Mouse (Mus musculus) kidney, embryonic 16.5 days (tissue): ENCODE results near the gene Sox6. TPM values are rescaled to one million over a fixed set of nuclear protein-coding genes. Genes with fewer than 3 reads are reported as not detected.

Experiments used
- ATAC-seq: fragments of 200-750 bp; cut with Nextera tagmentation; 2 replicates; pipeline ENCODE4 v1.8.0; 2017; ENCODE audit warnings: moderate TSS enrichment; ENCODE audit not compliant: low FRiP score, low TSS enrichment
- H3K27ac ChIP-seq: fragments of 300-500 bp; sonication (generic); 2 replicates; pipeline ENCODE4 v1.5.1; 2014; ENCODE audit warnings: low read length
- H3K27me3 ChIP-seq: fragments of 300-500 bp; sonication (generic); 2 replicates; pipeline ENCODE4 v1.6.1; 2014; ENCODE audit warnings: low read length, control low read depth, mixed read lengths; ENCODE audit not compliant: insufficient read depth
- H3K36me3 ChIP-seq: fragments of 300-500 bp; sonication (generic); 2 replicates; pipeline ENCODE4 v1.6.1; 2014; ENCODE audit warnings: low read length, control low read depth, mixed read lengths; ENCODE audit not compliant: insufficient read depth
- H3K4me1 ChIP-seq: fragments of 300-500 bp; sonication (generic); 2 replicates; pipeline ENCODE4 v1.6.1; 2014; ENCODE audit warnings: low read length, control low read depth, mixed read lengths; ENCODE audit not compliant: insufficient read depth
- H3K4me2 ChIP-seq: fragments of 300-500 bp; sonication (generic); replicated peaks from 2 replicates; pipeline ENCODE4 v1.6.1; 2014; ENCODE audit warnings: low read depth, low read length
- H3K4me3 ChIP-seq: fragments of 300-500 bp; sonication (generic); 2 replicates; pipeline ENCODE4 v1.5.1; 2014; ENCODE audit warnings: mild to moderate bottlenecking, low read length
- H3K9ac ChIP-seq: fragments of 300-500 bp; sonication (generic); replicated peaks from 2 replicates; pipeline ENCODE4 v1.6.1; 2014; ENCODE audit warnings: low read length
- H3K9me3 ChIP-seq: fragments of 300-500 bp; sonication (generic); 2 replicates; pipeline ENCODE4 v1.6.1; 2016; ENCODE audit warnings: low read length, control low read depth
- WGBS: fragments of 180-500 bp; shearing (Covaris S2); extraction: QIAGEN DNeasy Blood & Tissue Kit; methylation state at CpG from one replicate; pipeline ENCODE4 v1.1.7; 2014; 5-methylcytosine and 5-hydroxymethylcytosine counted together
- polyA plus RNA-seq: library from polyadenylated mRNA; unstranded; fragments of >200 nt; fragmentation: Nextera tagmentation; extraction: Ambion mirVana; gene quantifications from 2 replicates; pipeline ENCODE4 v1.2.1, GENCODE M21; 2015

The Sox6 gene
- polyA plus RNA-seq, 1 experiment from 2014 or later, result 18.9 TPM

DNA sequence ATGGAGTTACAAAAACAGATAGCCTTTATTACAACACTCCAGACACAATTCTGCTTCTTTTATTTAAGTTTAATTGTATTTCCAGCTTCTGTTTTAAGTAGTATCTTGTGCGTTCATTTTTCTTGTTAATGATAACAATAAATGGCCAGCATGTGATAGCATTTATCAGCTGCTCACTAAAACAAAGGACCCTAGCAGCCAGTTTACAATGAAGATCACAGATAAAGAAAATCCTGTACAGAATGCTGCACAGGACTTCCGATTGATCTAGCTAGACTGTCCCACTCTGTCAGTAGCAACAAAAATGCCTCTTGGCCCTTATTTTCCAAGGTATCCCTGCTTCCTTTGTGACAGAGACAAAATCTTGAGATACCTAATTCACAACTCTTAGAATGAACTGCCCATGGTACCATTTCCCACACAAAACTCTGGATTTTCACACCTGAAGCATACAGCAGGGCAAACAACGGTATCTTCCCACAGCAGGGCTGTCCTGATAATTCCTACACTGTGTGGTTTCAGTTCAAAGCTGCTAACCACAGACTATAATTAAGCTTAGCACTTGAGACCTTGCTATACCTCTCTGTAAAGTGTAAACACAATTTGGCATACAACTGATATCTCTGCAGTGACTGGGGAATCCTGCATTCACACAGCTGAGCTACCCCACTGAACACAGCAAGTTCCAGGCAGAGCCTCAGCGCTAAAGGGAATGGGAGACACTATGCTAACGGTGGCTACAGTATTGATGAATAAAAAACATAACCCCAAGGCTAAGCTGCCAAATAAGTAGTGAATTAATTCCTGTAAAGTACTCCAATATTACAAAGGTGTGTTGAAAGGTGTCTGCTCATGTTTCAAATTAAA, 134.4 kb downstream of the Sox6 start:
- WGBS, result 65% methylated on average over 5 of the region's 5 CpGs
- no peak for ATAC-seq
- no peak overlapping the region for H3K27ac ChIP-seq
- H3K4me1 ChIP-seq, result no peaks in the 10 kb centered on the region
- H3K9ac ChIP-seq, result no peak overlapping the region
- no peaks in the 10 kb centered on the region for H3K27me3 ChIP-seq
- no peak overlapping the region for H3K4me3 ChIP-seq
- no peak overlapping the region for H3K4me2 ChIP-seq
- no peaks in the 10 kb centered on the region for H3K9me3 ChIP-seq
- no peaks in the 10 kb centered on the region for H3K36me3 ChIP-seq

DNA sequence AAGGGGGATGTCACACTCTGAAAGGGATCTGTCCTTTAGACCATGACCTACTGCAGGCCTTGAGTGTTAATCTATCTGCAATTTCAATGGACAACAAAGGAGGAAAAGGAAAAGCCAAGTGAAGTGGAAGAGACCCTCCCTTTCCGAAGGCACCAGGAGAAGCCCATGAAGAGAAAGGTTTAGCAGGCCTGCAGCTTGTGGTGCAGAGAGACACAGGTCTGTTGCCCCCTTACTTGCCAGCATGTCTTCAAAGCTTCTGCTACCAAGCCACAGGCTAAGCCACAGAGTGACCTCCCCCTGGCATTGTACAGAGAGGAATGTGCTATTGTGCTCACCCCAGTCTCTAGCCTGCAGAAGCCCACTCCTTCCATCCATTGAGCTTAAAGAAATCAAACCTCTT, 135.2 kb downstream of the Sox6 start:
- H3K4me3 ChIP-seq, result no peak overlapping the region
- H3K36me3 ChIP-seq, result no peaks in the 10 kb centered on the region
- H3K9ac ChIP-seq, result no peak overlapping the region
- no peak overlapping the region for H3K27ac ChIP-seq
- no peak overlapping the region for H3K4me2 ChIP-seq
- H3K27me3 ChIP-seq, result no peaks in the 10 kb centered on the region
- H3K9me3 ChIP-seq, result no peaks in the 10 kb centered on the region
- H3K4me1 ChIP-seq, result no peaks in the 10 kb centered on the region
- WGBS, result 70% methylated on average over 1 of the region's 1 CpGs
- ATAC-seq, result no peak

DNA sequence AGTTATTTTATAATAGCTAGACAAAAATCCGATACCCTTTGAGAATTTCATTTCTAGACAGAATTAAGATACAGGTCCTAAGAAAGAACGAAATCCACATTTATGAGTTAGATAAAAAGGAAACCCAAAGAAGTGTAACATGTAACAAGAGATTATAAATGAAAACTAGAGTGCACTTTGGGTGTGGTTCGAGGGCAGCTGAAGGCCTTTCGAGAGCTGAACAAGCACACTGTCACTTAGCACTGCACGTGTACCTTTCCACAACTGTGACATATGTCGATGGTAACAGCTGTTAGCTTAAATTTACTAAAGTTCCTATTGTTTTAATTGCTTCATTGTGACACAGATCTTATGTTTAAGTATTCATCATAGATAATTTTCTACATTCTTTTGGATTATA, 142.8 kb downstream of the Sox6 start:
- no peak for ATAC-seq
- 84% methylated on average over 6 of the region's 6 CpGs for WGBS

DNA sequence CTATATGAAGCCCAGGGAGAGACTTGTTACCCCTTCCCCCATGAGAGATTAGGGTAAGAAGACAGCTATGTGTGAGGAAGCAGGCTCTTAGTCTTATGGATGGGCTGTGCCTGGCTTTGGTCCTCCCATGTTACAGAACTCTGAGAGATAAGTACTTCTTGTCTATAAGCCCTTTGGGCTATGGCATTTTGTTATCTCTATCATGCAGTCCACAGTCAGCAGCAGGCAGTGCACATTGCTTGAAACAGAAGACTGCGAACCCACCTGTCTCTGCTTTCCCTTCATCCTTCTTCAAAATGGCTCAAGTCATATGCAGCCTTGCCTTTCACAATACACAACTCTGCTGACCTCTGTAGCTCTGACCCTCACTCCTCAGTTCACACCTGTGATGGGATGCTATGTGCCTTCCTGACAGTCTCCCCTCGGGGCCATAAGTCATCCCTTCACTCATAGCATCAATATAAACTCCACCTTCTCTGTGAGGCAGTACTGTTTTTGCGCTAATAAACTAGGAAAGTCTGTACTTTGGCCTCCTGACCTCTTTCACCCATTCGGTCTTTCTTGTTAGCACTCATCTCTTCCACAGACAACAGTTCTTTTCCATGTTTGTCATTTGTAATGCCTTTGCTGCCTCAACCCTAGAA, 143.4 kb downstream of the Sox6 start:
- no peaks in the 10 kb centered on the region for H3K36me3 ChIP-seq
- H3K4me1 ChIP-seq, result no peaks in the 10 kb centered on the region
- WGBS, result 71% methylated on average over 4 of the region's 4 CpGs
- H3K27me3 ChIP-seq, result no peaks in the 10 kb centered on the region
- no peak overlapping the region for H3K4me3 ChIP-seq
- H3K9me3 ChIP-seq, result no peaks in the 10 kb centered on the region
- no peak overlapping the region for H3K9ac ChIP-seq
- no peak overlapping the region for H3K27ac ChIP-seq
- no peak for ATAC-seq
- H3K4me2 ChIP-seq, result no peak overlapping the region

More for the DNA sequence above, 142.8 kb downstream of the Sox6 start:
- no peak overlapping the region for H3K9ac ChIP-seq
- H3K27me3 ChIP-seq, result no peaks in the 10 kb centered on the region
- no peak overlapping the region for H3K4me3 ChIP-seq
- no peaks in the 10 kb centered on the region for H3K36me3 ChIP-seq
- no peaks in the 10 kb centered on the region for H3K4me1 ChIP-seq
- no peak overlapping the region for H3K27ac ChIP-seq
- H3K9me3 ChIP-seq, result no peaks in the 10 kb centered on the region
- H3K4me2 ChIP-seq, result no peak overlapping the region

DNA sequence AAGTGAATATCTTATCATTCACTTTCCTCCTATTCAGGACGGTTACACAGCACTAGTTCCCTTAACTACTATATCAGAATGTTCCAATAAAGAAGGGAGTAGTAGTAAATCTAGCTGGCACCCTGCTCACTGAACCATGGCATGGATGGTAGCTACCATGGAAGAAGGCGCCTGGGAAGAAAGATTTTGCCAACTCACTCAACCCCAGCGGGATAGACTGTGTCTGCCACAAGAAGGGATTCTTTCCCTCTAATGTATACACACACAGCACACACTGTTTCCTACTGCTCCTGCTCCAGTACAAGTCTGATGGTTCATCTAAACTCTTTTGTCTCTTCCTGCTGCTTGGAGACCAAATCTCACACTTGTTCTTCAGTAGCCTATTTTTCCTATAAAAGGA, 147.1 kb downstream of the Sox6 start:
- 48% methylated on average over 3 of the region's 3 CpGs for WGBS

GRCm38 (mm10) chr7:115889926-115890325, 148.7 kb downstream of the Sox6 start:
- WGBS, result 87% methylated on average over 7 of the region's 7 CpGs
- H3K36me3 ChIP-seq, result no peaks in the 10 kb centered on the region
- no peaks in the 10 kb centered on the region for H3K9me3 ChIP-seq
- H3K27ac ChIP-seq, result no peak overlapping the region
- ATAC-seq, result no peak
- H3K9ac ChIP-seq, result no peak overlapping the region
- no peak overlapping the region for H3K4me2 ChIP-seq
- no peaks in the 10 kb centered on the region for H3K4me1 ChIP-seq
- no peaks in the 10 kb centered on the region for H3K27me3 ChIP-seq
- H3K4me3 ChIP-seq, result no peak overlapping the region

More for the DNA sequence above, 147.1 kb downstream of the Sox6 start:
- Histone ChIP-seq H3K27me3 (no peaks in the 10 kb centered on the region), H3K27ac (no peak overlapping the region), H3K4me3 (no peak overlapping the region), H3K4me1 (no peaks in the 10 kb centered on the region), H3K9me3 (no peaks in the 10 kb centered on the region), H3K4me2 (no peak overlapping the region), H3K9ac (no peak overlapping the region), H3K36me3 (no peaks in the 10 kb centered on the region)
- peak; percentile 57; the same call in 1 of the 2 replicates for ATAC-seq

DNA sequence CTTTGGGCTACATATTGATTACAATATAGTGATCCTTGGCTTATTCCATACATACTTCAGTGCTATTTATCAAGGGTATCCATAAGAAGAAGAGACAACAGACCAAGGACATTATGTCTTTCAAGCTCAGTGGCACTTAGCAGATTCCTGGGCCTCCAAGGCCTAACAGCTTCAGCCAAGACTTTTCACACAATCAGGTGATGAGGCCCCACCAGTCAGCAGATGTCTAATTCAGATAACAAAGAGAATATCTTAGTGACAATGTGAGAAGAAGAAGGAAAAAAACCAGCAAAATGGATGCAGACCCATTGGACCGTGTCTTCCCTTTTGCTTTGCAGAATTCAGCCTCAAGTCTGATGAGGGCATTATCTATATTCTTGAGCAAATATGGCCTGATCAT, 150.0 kb downstream of the Sox6 start:
- Histone ChIP-seq H3K9ac (no peak overlapping the region), H3K4me2 (no peak overlapping the region), H3K4me3 (no peak overlapping the region), H3K4me1 (no peaks in the 10 kb centered on the region), H3K36me3 (no peaks in the 10 kb centered on the region), H3K27ac (no peak overlapping the region), H3K27me3 (no peaks in the 10 kb centered on the region), H3K9me3 (no peaks in the 10 kb centered on the region)
- 73% methylated on average over 1 of the region's 1 CpGs for WGBS
- ATAC-seq, result no peak

- no peaks in the 10 kb centered on the region for H3K4me1 ChIP-seq
- 70% methylated on average over 7 of the region's 7 CpGs for WGBS
- H3K36me3 ChIP-seq, result no peaks in the 10 kb centered on the region
- H3K4me3 ChIP-seq, result no peak overlapping the region
- no peaks in the 10 kb centered on the region for H3K9me3 ChIP-seq
- no peaks in the 10 kb centered on the region for H3K27me3 ChIP-seq
- no peak overlapping the region for H3K9ac ChIP-seq
- ATAC-seq, result no peak
- H3K27ac ChIP-seq, result no peak overlapping the region
- no peak overlapping the region for H3K4me2 ChIP-seq
These were observed 150.5 kb downstream of the Sox6 start for GRCm38 (mm10) chr7:115888120-115888519.

GRCm38 (mm10) chr7:115872903-115873302, 165.7 kb downstream of the Sox6 start:
- Histone ChIP-seq H3K27me3 (no peaks in the 10 kb centered on the region), H3K27ac (no peak overlapping the region), H3K9ac (no peak overlapping the region), H3K36me3 (no peaks in the 10 kb centered on the region), H3K4me3 (no peak overlapping the region), H3K4me1 (0 out of 2 replicates have a peak, but pooled peaks cover 1% of the 10 kb centered on the region), H3K9me3 (no peaks in the 10 kb centered on the region), H3K4me2 (no peak overlapping the region)
- WGBS, result 96% methylated on average over 2 of the region's 2 CpGs
- ATAC-seq, result no peak

- H3K36me3 ChIP-seq, result no peaks in the 10 kb centered on the region
- H3K4me2 ChIP-seq, result no peak overlapping the region
- WGBS, result 68% methylated on average over 2 of the region's 2 CpGs
- no peak overlapping the region for H3K4me3 ChIP-seq
- H3K27me3 ChIP-seq, result no peaks in the 10 kb centered on the region
- H3K27ac ChIP-seq, result peak overlapping the region; percentile 39; the same call in 1 of the 2 replicates
- no peak for ATAC-seq
- H3K4me1 ChIP-seq, result peaks cover 25% of the 10 kb centered on the region
- H3K9ac ChIP-seq, result no peak overlapping the region
- H3K9me3 ChIP-seq, result no peaks in the 10 kb centered on the region
These were observed 170.1 kb downstream of the Sox6 start for GRCm38 (mm10) chr7:115868504-115868903.
